Mouse (Mus musculus): ENCODE data around the gene Ttc25.

- no peak for TF ChIP-seq GATA1 (IDR thresholded peaks at IDR 0.05; ENCODE audit: low read length)
- TF ChIP-seq TAL1 (IDR thresholded peaks at IDR 0.05; ENCODE audit: low read length), result no peak
These were observed 33.9 kb downstream of the Ttc25 start for GRCm38 (mm10) chr11:100579116-100579799.

Measured in erythroblast, embryonic 14.5 days (primary cell).